Mouse (Mus musculus) hindbrain, embryonic 12.5 days (tissue): ENCODE data around the gene 1700030K09Rik. TPM values are rescaled to one million over a fixed set of nuclear protein-coding genes. Genes with fewer than 3 reads are reported as not detected.

ENCODE experiments used
- ATAC-seq: fragments of 200-750 bp; cut with Nextera tagmentation; 2 replicates; pipeline ENCODE4 v1.8.0; 2017; ENCODE audit warnings: moderate TSS enrichment; ENCODE audit not compliant: low FRiP score
- H3K27ac ChIP-seq: fragments of 300-500 bp; sonication (generic); 2 replicates; pipeline ENCODE4 v1.5.1; 2016; ENCODE audit warnings: mild to moderate bottlenecking
- H3K27me3 ChIP-seq: fragments of 300-500 bp; sonication (generic); 2 replicates; pipeline ENCODE4 v1.6.1; 2016; ENCODE audit warnings: mild to moderate bottlenecking
- H3K36me3 ChIP-seq: fragments of 300-500 bp; sonication (generic); 2 replicates; pipeline ENCODE4 v1.6.1; 2016; ENCODE audit warnings: mild to moderate bottlenecking
- H3K4me1 ChIP-seq: fragments of 300-500 bp; sonication (generic); 2 replicates; pipeline ENCODE4 v1.6.1; 2016
- H3K4me2 ChIP-seq: fragments of 300-500 bp; sonication (generic); replicated peaks from 2 replicates; pipeline ENCODE4 v1.6.1; 2016; ENCODE audit warnings: mild to moderate bottlenecking
- H3K4me3 ChIP-seq: fragments of 300-500 bp; sonication (generic); 2 replicates; pipeline ENCODE4 v1.5.1; 2016; ENCODE audit warnings: mild to moderate bottlenecking
- H3K9ac ChIP-seq: fragments of 300-500 bp; sonication (generic); 2 replicates; pipeline ENCODE4 v1.6.1; 2016; ENCODE audit warnings: mild to moderate bottlenecking, moderate library complexity
- H3K9me3 ChIP-seq: fragments of 300-500 bp; sonication (generic); replicated peaks from 2 replicates; pipeline ENCODE4 v1.6.1; 2016; ENCODE audit warnings: mild to moderate bottlenecking
- WGBS: fragments of 180-500 bp; shearing (Covaris S2); methylation state at CpG from one replicate; pipeline ENCODE4 v1.1.7; 2016; 5-methylcytosine and 5-hydroxymethylcytosine counted together
- microRNA-seq: library from miRNA; unstranded; fragments of <30 nt; microRNA quantifications from one replicate; pipeline ENCODE4, GENCODE M21; 2017
- polyA plus RNA-seq: library from polyadenylated mRNA; unstranded; fragments of >200 nt; fragmentation: Nextera tagmentation; extraction: Ambion mirVana; gene quantifications from 2 replicates; pipeline ENCODE4 v1.2.1, GENCODE M21; 2016

1700030K09Rik gene
- polyA plus RNA-seq, 1 experiment from 2014 or later: 16.5 TPM

- ATAC-seq: no peak
- 92% methylated on average over 19 of the region's 19 CpGs for WGBS
- H3K9ac ChIP-seq: no peak overlapping the region
- peaks cover 30% of the 10 kb centered on the region for H3K36me3 ChIP-seq
- no peak overlapping the region for H3K4me3 ChIP-seq
- peaks cover 17% of the 10 kb centered on the region for H3K4me1 ChIP-seq
- no peak overlapping the region for H3K4me2 ChIP-seq
- H3K27ac ChIP-seq: no peak overlapping the region
- no peaks in the 10 kb centered on the region for H3K9me3 ChIP-seq
- no peaks in the 10 kb centered on the region for H3K27me3 ChIP-seq
Measured at GRCm38 (mm10) chr8:72496217-72496616, 52.5 kb downstream of the 1700030K09Rik start.

- no peak for ATAC-seq
- peaks cover 11% of the 10 kb centered on the region for H3K4me1 ChIP-seq
- 92% methylated on average over 1 of the region's 1 CpGs for WGBS
- no peak overlapping the region for H3K9ac ChIP-seq
- no peak overlapping the region for H3K4me2 ChIP-seq
- no peak overlapping the region for H3K4me3 ChIP-seq
- no peaks in the 10 kb centered on the region for H3K9me3 ChIP-seq
- peaks cover 34% of the 10 kb centered on the region for H3K36me3 ChIP-seq
- H3K27me3 ChIP-seq: no peaks in the 10 kb centered on the region
- no peak overlapping the region for H3K27ac ChIP-seq
Measured at GRCm38 (mm10) chr8:72497911-72498310, 54.2 kb downstream of the 1700030K09Rik start.

GRCm38 (mm10) chr8:72498527-72498926 is 54.8 kb downstream of the 1700030K09Rik start:
- Histone ChIP-seq H3K9ac (no peak overlapping the region), H3K4me1 (peaks cover 8% of the 10 kb centered on the region), H3K36me3 (peaks cover 35% of the 10 kb centered on the region), H3K4me3 (no peak overlapping the region), H3K27ac (no peak overlapping the region), H3K9me3 (no peaks in the 10 kb centered on the region), H3K4me2 (no peak overlapping the region), H3K27me3 (no peaks in the 10 kb centered on the region)
- WGBS: 95% methylated on average over 4 of the region's 4 CpGs
- no peak for ATAC-seq

- peaks cover 33% of the 10 kb centered on the region for H3K36me3 ChIP-seq
- no peak for ATAC-seq
- no peaks in the 10 kb centered on the region for H3K9me3 ChIP-seq
Measured at GRCm38 (mm10) chr8:72499521-72500284, 56.0 kb downstream of the 1700030K09Rik start.

GRCm38 (mm10) chr8:72500521-72500931 is 56.8 kb downstream of the 1700030K09Rik start:
- H3K9ac ChIP-seq: no peak overlapping the region
- ATAC-seq: no peak
- peaks cover 25% of the 10 kb centered on the region for H3K36me3 ChIP-seq
- no peak overlapping the region for H3K4me2 ChIP-seq
- no peaks in the 10 kb centered on the region for H3K27me3 ChIP-seq
- H3K4me3 ChIP-seq: no peak overlapping the region
- H3K9me3 ChIP-seq: no peaks in the 10 kb centered on the region
- 0 out of 2 replicates have a peak, but pooled peaks cover 3% of the 10 kb centered on the region for H3K4me1 ChIP-seq
- 97% methylated on average over 1 of the region's 1 CpGs for WGBS
- no peak overlapping the region for H3K27ac ChIP-seq

More at GRCm38 (mm10) chr8:72499521-72500284, 56.0 kb downstream of the 1700030K09Rik start:
- H3K27ac ChIP-seq: no peak overlapping the region
- H3K4me2 ChIP-seq: no peak overlapping the region
- no peak overlapping the region for H3K9ac ChIP-seq
- no peaks in the 10 kb centered on the region for H3K27me3 ChIP-seq
- H3K4me1 ChIP-seq: peaks cover 3% of the 10 kb centered on the region; the same call in 1 of the 2 replicates
- 100% methylated on average over 2 of the region's 2 CpGs for WGBS
- no peak overlapping the region for H3K4me3 ChIP-seq

- Histone ChIP-seq H3K27me3 (no peaks in the 10 kb centered on the region), H3K4me3 (no peak overlapping the region), H3K9me3 (no peaks in the 10 kb centered on the region), H3K27ac (no peak overlapping the region), H3K9ac (no peak overlapping the region), H3K36me3 (peaks cover 5% of the 10 kb centered on the region; the same call in 1 of the 2 replicates), H3K4me1 (0 out of 2 replicates have a peak, but pooled peaks cover 3% of the 10 kb centered on the region), H3K4me2 (no peak overlapping the region)
- no peak for ATAC-seq
Measured at GRCm38 (mm10) chr8:72504137-72504536, 60.5 kb downstream of the 1700030K09Rik start.

- Histone ChIP-seq H3K4me3 (no peak overlapping the region), H3K36me3 (peaks cover 5% of the 10 kb centered on the region; the same call in 1 of the 2 replicates), H3K9me3 (no peaks in the 10 kb centered on the region), H3K4me1 (0 out of 2 replicates have a peak, but pooled peaks cover 3% of the 10 kb centered on the region), H3K9ac (no peak overlapping the region), H3K4me2 (no peak overlapping the region), H3K27me3 (no peaks in the 10 kb centered on the region), H3K27ac (no peak overlapping the region)
- ATAC-seq: no peak
Measured at GRCm38 (mm10) chr8:72504637-72505314, 61.1 kb downstream of the 1700030K09Rik start.

- 0 out of 2 replicates have a peak, but pooled peaks cover 3% of the 10 kb centered on the region for H3K4me1 ChIP-seq
- no peak overlapping the region for H3K9ac ChIP-seq
- ATAC-seq: no peak
- H3K4me3 ChIP-seq: no peak overlapping the region
- 89% methylated on average over 1 of the region's 1 CpGs for WGBS
- no peak overlapping the region for H3K27ac ChIP-seq
- no peaks in the 10 kb centered on the region for H3K9me3 ChIP-seq
- H3K36me3 ChIP-seq: peaks cover 5% of the 10 kb centered on the region; the same call in 1 of the 2 replicates
- no peaks in the 10 kb centered on the region for H3K27me3 ChIP-seq
- H3K4me2 ChIP-seq: no peak overlapping the region
Measured at GRCm38 (mm10) chr8:72507505-72507904, 63.8 kb downstream of the 1700030K09Rik start.

Small RNA genes within 50 kb of the gene (microRNA-seq; reads per million reads assigned to microRNA genes)
- 2.4 reads per million for gene Mir7068

Other genes starting within 250 kb of the 1700030K09Rik start
- not detected in 2 replicates for gene Cib3, start 231.0 kb upstream of the 1700030K09Rik start, polyA plus RNA-seq
- gene Gm11034, start 230.2 kb upstream of the 1700030K09Rik start, polyA plus RNA-seq: not detected in 2 replicates
- 85.6 and 94.3 TPM in 2 replicates for gene Fam32a, start 224.2 kb upstream of the 1700030K09Rik start, polyA plus RNA-seq
- gene Ap1m1, start 203.9 kb upstream of the 1700030K09Rik start, polyA plus RNA-seq: 194 and 197 TPM in 2 replicates
- 19.1 and 21.2 TPM in 2 replicates for gene Gm10282, start 138.6 kb upstream of the 1700030K09Rik start, polyA plus RNA-seq
- 9.4 and 10.3 TPM in 2 replicates for gene Klf2, start 124.8 kb upstream of the 1700030K09Rik start, polyA plus RNA-seq
- gene Eps15l1, start 22.4 kb upstream of the 1700030K09Rik start, polyA plus RNA-seq: 74.3 and 74.5 TPM in 2 replicates
- gene Calr3, start within 50 bp of the 1700030K09Rik start, polyA plus RNA-seq: 1.3 and 1.9 TPM in 2 replicates
- gene Cherp, start 31.3 kb downstream of the 1700030K09Rik start, polyA plus RNA-seq: 66.5 and 75.3 TPM in 2 replicates
- 22.2 and 27.8 TPM in 2 replicates for gene Slc35e1, start 48.7 kb downstream of the 1700030K09Rik start, polyA plus RNA-seq
- gene Med26, start 104.4 kb downstream of the 1700030K09Rik start, polyA plus RNA-seq: 17.7 and 22.0 TPM in 2 replicates
- 121 and 124 TPM in 2 replicates for gene Smim7, start 127.2 kb downstream of the 1700030K09Rik start, polyA plus RNA-seq
- 14.7 and 14.8 TPM in 2 replicates for gene Tmem38a, start 128.2 kb downstream of the 1700030K09Rik start, polyA plus RNA-seq
- gene Nwd1, start 202.8 kb downstream of the 1700030K09Rik start, polyA plus RNA-seq: 0.64 and 0.68 TPM in 2 replicates